Mouse (Mus musculus) WW6 (cell line): ENCODE results near the gene Atl1.

Experiments
- DNase-seq: peaks from one replicate; pipeline ENCODE4 v3.0.0-alpha.2; 2013; ENCODE audit warnings: low read depth, low spot score

Atl1 gene

GRCm38 (mm10) chr12:69884053-69884452 is 8.4 kb upstream of the Atl1 start:
- no peak for DNase-seq

DNA sequence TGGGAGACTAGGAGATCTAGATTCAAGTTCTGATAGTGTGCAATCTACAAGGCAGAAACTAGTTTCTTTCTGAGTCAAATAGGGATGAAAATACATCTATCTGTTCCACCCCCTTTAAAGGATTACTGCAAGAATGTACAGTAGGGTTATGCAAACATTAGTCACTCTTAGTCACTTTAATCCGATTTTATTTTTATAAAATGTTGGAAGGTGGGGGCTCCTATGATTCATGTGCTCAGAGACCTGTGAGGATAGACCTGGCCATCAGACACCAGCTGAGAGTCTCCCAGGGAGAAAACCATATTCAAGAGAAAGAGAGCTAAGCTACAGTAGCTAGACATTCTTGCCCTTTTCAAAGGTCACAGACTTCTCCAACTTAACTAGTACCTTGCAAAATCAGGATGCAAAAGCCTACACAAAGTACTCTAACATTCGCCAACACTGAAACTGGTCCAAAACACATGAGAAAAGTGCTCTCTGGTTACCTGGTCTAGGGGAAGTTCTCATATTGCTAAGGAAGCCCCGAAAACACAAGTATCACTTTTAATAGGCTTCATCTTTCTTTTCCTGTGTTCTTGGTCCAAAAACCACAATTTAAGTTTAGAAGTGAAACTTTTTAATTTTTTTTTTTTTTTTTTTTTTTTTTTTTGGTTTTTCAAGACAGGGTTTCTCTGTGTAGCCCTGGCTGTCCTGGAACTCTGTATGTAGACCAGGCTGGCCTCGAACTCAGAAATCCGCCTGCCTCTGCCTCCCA is 7.1 kb upstream of the Atl1 start:
- DNase-seq: no peak

- DNase-seq: no peak
Observed at GRCm38 (mm10) chr12:69887776-69888175, 4.6 kb upstream of the Atl1 start.

DNA sequence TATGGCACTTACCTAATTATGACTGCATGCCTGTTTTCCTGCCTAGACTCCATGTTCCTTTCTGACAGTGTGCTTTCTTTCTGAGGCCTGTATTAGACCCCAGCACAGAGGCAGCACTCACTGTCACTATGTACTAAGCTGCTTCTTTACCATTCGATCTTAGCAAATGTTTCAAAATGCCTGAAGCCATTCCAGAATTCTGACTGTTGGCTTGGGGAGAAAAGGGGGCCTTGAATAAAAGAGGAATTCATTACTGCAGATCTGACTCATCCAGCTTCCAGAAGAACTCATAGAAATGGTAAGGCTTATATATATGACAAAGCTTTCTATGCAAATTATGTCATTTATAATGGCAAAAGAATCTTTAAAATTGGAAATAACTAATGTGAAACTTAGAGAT is 4.1 kb upstream of the Atl1 start:
- no peak for DNase-seq

- DNase-seq: no peak
Observed at GRCm38 (mm10) chr12:69890051-69890450, 2.4 kb upstream of the Atl1 start.

GRCm38 (mm10) chr12:69890476-69890875 is 1.9 kb upstream of the Atl1 start:
- no peak for DNase-seq

DNA sequence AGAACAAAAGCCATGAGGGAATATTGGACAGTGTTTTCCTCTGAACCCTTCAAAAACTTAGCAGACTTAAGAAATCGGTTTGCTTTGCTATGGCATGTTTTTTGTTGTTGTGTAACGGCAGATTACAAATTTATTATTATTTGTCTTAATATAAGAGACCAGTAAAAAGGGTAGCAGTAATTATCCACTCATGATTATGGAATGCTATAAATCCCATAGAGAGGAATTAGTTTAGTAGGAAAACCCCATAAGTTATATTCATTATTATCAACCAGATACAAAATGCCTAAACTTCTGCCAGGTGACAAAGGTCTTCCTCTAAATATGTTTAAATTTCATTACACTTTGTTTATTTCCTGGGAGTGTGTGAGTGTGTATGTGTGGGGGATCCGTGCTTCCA is 693 bp upstream of the Atl1 start:
- no peak for DNase-seq

DNA sequence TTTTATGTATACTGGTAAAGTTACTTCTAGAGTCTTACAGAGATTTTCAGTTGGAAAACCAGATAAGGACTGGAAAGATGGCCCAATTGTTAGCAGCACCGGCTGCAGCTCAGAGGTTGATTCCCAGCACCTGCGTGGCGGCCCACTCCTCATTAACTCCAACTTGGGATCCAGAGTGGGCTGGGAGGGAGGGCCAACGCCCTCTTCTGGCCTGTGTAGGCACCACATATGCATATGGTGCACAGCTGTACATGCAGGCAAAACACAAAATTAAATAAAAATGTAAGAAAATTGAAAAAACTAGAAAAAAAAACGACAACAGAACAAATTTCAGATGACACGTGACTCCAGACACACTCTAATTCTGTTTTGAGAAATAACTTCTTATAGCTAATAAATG is 1.5 kb downstream of the Atl1 start:
- DNase-seq: no peak

DNA sequence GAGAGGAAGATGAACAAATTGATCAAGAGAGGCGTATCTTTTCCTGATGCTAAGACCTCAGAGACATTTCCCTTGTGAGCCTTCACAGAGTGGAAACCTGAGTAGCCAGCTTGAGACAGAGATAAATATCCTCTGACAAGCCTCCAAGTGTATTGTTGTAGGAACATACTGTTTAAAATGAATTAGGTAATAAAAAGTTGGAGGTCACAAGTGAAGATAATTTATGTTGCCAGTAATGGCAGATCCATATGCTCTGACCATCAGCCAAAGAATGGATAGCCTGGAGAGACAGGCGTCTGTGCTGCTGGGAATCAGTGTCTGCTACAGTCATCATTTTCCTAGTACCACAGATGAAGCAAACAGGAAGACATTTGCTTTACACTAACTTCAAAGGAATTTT is 2.6 kb downstream of the Atl1 start:
- DNase-seq: no peak

- no peak for DNase-seq
Observed at GRCm38 (mm10) chr12:69898119-69898518, 5.7 kb downstream of the Atl1 start.

GRCm38 (mm10) chr12:69904991-69905390 is 12.6 kb downstream of the Atl1 start:
- DNase-seq: no peak

GRCm38 (mm10) chr12:69907667-69908510 is 15.5 kb downstream of the Atl1 start:
- no peak for DNase-seq

GRCm38 (mm10) chr12:69908511-69908900 is 16.1 kb downstream of the Atl1 start:
- no peak for DNase-seq

DNA sequence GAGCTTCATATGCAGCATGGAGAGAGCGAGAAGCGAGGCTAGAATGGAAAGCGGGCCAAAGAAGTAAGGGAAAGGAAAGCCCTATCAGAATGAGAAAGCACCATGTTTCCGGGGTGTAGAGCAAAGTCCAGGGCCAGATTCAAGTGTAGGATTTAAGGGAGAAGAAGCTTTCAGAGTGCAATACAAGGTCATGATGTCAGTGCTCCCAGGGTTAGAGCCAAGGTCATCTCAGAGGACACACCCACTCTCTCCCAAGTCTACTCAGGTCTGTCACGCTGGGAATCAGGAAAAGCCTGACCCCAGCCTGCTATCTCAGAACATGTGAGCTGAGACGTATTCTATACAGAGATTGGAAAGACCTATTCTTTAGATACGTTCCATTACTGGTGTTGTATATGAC is 19.5 kb downstream of the Atl1 start:
- DNase-seq: no peak

GRCm38 (mm10) chr12:69912737-69913136 is 20.3 kb downstream of the Atl1 start:
- DNase-seq: no peak

- DNase-seq: no peak
Observed at GRCm38 (mm10) chr12:69917870-69918269, 25.5 kb downstream of the Atl1 start.

GRCm38 (mm10) chr12:69922099-69922498 is 29.7 kb downstream of the Atl1 start:
- DNase-seq: no peak

DNA sequence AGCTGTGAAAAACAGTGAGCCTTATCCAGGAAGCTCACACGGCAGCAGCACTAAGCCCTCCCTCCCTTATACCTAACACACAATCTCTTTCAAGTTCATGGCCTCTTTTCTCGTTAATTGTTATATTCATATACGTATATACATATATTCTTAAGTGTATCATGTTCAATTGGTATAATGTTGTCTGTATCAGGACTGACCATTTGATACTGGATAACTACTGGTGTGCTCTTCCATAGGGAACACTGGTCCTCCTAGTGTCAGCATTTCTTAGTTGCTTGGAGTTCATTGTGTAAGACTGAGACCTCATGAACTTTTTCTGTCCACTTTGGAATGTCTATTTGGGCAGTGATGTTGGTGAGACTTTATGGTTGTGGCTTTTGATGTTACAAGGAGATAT is 30.7 kb downstream of the Atl1 start:
- no peak for DNase-seq

DNA sequence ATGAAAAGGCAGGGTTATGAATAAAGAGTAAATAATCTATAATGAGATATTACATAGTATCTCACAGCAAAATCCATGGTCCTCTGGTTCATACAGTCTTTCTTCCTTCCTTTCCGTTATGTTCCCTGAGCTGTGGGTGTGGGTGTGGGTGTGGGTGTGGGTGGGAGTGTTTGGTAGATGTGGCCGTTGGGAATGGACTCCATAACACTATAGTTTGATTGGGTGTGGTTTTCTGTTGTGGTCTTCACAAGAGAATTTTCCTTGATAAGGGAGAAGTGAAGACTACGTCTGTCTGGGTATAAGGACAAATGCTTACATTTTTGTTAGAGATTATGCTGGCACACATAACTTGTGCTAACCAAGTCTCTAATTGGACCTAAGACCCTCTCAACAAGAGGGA is 31.2 kb downstream of the Atl1 start:
- no peak for DNase-seq

- no peak for DNase-seq
Observed at GRCm38 (mm10) chr12:69924012-69924411, 31.6 kb downstream of the Atl1 start.

DNA sequence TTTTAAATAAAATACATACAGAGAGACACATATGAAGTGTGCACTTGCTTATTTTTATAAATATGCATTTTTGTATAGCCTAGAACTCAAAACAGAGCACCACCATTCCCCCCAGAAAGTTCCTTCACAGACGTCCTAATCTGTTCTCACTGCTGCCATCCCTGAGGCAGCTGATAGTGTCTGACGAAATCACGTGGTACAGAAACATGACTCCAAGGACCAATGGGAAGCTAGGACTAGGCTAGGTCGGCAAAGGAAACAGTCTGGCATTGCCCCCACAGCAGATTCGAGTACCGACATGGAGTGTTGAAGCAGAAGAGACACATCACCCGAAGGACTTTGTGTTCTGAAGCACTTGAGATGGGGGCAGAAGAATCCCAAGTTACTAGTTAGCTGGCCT is 34.3 kb downstream of the Atl1 start:
- no peak for DNase-seq

GRCm38 (mm10) chr12:69937731-69938130 is 45.3 kb downstream of the Atl1 start:
- no peak for DNase-seq

GRCm38 (mm10) chr12:69939291-69939690 is 46.9 kb downstream of the Atl1 start:
- no peak for DNase-seq
